Mouse (Mus musculus) ES-E14 (cell line): ENCODE results near the gene Hist2h3c2.

Experiments used
- HCFC1 ChIP-seq: IDR thresholded peaks from 2 replicates; pipeline ENCODE4 v1.6.1; 2012; ENCODE audit warnings: low read length, inconsistent platforms, borderline replicate concordance; ENCODE audit not compliant: insufficient read depth
- ZC3H11A ChIP-seq: IDR thresholded peaks from 2 replicates; pipeline ENCODE4 v1.6.1; 2012; ENCODE audit warnings: low read depth, mild to moderate bottlenecking, inconsistent platforms, low read length, borderline replicate concordance
- ZNF384 ChIP-seq: IDR thresholded peaks from 2 replicates; pipeline ENCODE4 v1.6.1; 2012; ENCODE audit warnings: low read depth, low read length, inconsistent platforms

DNA sequence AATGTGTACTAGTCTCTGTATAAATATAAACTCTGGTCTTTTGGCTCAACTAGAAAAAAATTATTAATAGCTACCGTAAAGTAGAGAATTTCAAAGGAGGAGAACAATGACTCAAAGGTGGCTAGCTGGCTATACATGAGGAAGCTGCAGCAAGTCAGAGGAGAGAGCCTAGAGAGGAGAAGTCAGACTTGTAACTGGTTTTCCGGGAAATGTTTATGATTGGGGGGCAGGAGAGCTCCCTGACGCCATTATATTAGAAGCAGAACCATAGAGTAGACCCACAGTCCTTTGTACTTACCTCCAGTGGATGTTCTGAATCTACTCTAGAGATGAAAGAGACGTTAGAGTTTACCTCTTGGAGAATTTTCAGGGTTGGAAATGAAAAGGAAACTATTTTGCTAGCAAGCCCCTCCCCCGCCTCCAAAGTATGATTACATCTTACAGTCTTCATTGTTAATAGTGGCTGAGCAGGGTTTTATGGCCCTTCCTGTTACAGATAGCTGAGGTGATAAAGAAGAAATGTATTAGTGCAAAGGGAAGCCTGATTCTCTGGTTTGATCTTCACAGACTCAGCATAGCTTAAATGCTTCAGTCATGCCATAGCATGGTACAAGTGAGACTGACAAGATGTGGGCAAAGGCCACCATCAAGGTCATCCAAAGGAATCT is 17.1 kb upstream of the Hist2h3c2 start:
- TF ChIP-seq ZNF384, result no peak
- TF ChIP-seq HCFC1, result no peak
- no peak for TF ChIP-seq ZC3H11A
